Mouse (Mus musculus) urinary bladder, postnatal 14 days (tissue): ENCODE data around the gene Flnc.
A peak's percentile ranks its signal among the peaks of the same experiment; 100 is the strongest.

Source experiments
- DNase-seq: peaks from one replicate; pipeline ENCODE4 v3.0.0; 2021; ENCODE audit warnings: low spot score

The Flnc gene

DNA sequence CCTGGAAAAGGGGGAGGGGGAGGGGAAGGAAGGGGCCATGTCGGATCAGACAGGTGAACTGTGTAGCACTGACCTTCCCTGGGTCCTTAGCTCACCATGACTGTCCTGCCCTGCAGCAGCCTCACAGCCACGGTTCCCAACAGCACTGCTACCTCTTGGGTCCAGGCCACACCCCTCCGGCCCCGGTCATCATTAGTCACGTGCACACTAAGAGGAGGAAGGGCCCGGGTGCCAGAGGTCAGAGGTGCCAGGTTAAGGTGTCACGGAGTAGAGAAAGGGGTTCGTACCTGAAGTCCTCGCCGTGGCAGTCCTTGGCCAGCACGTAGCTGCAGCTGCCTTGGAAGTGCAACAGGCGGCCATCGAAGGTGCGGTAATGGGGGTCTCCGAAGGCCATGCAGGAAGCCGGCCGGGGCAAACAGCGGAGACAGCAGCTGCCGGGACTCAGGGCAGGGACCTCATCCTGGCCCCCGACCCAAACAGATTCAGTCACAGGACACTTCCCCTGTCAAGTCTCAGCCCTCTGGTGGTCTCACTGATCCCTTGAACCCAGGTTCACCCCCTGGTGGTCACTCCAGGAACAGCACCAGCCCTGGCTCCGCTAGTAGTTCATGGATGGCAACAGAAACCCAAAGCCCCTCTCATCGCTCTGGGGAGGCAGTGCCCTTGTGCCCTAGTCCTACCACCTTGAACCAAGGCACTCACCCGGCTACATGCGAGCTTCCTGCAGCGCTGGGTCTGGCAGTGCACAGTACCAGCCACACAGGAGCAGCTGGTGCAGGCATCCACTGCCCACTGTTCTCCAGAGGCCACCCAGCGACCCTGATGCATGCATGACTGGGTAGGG, 51.9 kb downstream of the Flnc start:
- DNase-seq: peak; percentile 74

GRCm38 (mm10) chr6:29485951-29486350, 52.9 kb downstream of the Flnc start:
- DNase-seq: no peak

GRCm38 (mm10) chr6:29494101-29494500, 61.0 kb downstream of the Flnc start:
- peak; percentile 15 for DNase-seq

- DNase-seq: no peak
Observed at GRCm38 (mm10) chr6:29496270-29496669, 63.2 kb downstream of the Flnc start.

DNA sequence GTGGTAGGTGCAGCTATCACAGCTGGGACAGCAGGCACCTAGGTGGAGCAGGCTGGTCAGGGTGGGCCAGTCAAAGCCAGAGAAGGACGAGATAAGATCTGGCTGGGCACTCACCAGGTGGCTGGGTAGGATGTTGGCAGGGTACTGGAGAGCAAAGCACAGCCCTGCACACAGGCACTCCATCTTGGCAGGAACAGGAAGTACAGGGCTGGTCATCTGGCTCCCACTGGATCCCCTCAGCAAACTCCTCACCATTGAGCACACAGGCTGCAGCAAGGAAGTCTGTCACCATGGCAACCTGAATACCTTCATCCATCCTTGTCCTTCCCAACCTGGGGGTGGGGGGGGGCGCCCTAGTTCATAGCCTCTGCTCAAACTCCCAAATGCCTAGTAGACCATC, 64.7 kb downstream of the Flnc start:
- no peak for DNase-seq

- no peak for DNase-seq
Observed at GRCm38 (mm10) chr6:29500177-29500576, 67.1 kb downstream of the Flnc start.

- no peak for DNase-seq
Observed at GRCm38 (mm10) chr6:29500810-29501209, 67.8 kb downstream of the Flnc start.

GRCm38 (mm10) chr6:29501599-29501998, 68.5 kb downstream of the Flnc start:
- no peak for DNase-seq

DNA sequence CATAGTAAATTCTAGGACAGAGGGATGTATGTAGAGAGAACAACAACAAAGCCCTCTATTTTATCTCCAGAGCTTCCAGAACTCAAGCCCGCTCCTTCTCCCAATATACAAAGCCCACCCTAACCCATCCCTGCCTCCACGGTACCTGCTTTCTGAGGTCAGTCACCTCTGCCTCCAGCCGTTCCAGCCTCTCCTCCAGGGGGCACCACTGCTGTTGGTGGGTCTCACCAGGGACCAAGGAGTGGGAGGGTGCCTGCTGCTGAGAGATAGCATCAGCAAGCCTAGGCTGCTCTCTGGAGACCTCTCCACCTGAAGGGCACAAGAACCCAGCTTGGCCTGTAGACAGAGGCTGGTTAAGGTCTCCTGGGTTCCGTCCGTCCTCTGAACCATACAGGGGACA, 72.4 kb downstream of the Flnc start:
- no peak for DNase-seq

- DNase-seq: no peak
Observed at GRCm38 (mm10) chr6:29506834-29507233, 73.8 kb downstream of the Flnc start.

GRCm38 (mm10) chr6:29507447-29508309, 74.6 kb downstream of the Flnc start, which contains the start of gene Kcp:
Gene Kcp, minus strand, starts transcription at chr6:29507952.
- DNase-seq: peak; percentile 14

DNA sequence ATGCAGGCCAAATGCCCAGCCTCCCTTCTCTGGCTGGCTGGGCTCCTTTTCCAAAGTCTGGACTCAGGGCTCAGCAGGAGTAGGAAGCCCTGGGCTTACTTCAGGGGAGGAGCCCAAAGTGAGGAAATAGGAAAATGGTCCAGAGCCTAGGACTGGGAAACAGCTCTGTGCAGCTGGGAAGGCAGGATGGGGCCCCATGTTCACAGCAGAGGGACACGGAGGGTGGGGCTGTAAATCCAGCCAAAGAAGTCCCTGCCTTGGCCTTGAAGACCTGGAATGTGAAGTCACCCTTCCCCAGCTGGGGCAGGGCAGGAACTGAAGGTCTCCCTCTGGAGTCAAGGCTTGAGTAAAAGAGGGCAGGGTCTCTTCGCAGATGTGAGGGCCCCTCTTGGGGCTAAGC, 76.0 kb downstream of the Flnc start:
- DNase-seq: no peak
